Mouse (Mus musculus) embryonic fibroblast, embryonic 13.5 days (primary cell): ENCODE measurements around the gene Lonrf3.

Experiments used
- CTCF ChIP-seq: IDR thresholded peaks from 2 replicates; pipeline ENCODE4 v1.5.1; 2011; ENCODE audit warnings: mild to moderate bottlenecking, control low read depth, low read length, moderate library complexity, borderline replicate concordance; ENCODE audit not compliant: insufficient read depth
- POLR2A ChIP-seq: IDR thresholded peaks from 2 replicates; pipeline ENCODE4 v1.6.1; 2011; ENCODE audit warnings: low read depth, mild to moderate bottlenecking, control low read depth, low read length, moderate library complexity

DNA sequence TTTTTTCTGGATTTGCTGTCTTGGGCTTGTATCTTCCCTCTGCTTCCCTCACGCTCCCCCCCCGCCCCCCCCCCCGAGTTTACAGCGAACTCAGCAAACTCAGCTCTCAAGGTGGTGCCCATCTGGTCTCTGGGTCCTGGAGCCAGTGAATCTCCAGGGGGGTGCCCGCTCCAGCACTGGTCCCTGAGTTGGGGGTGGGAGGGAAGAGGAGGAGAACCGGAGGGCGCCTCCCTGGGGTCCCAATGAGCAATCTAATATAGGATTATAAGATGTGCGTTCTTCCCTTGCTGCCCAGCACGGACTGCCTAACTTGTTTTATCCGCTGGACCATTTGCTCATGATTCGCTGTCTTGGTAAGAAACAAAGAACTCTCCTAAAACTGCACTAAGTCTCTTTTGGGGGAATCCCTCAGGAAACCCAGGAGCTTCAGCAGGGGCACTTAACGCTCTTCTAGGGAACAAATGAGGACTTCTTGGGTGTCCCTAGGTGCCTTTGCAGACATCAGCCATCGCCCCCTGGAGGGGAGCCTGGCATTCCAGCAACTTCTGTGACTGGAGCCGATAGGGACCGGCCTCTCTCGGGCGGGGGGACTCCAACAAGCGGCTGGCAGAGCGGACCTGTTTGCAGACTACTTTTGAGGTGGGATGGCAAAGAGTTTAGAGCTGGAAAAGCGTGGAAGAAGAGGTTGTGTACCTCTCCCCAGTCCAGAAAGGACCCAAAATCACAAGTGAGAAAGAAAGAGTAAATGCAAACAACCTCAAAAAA lies 480 bp upstream of the Lonrf3 start:
- TF ChIP-seq CTCF = no peak
- TF ChIP-seq POLR2A = no peak
